Mouse (Mus musculus) heart, adult 2 months (tissue): ENCODE measurements around the gene Vat1l.

Source experiments
- CTCF ChIP-seq: fragments of 200-600 bp; IDR thresholded peaks from 2 replicates; pipeline ENCODE4 v1.8.1; 2022; ENCODE audit warnings: antibody characterized with exemption, mild to moderate bottlenecking, moderate library complexity
- EP300 ChIP-seq: fragments of 200-500 bp; IDR thresholded peaks from 2 replicates; pipeline ENCODE4 v1.6.1; 2011; ENCODE audit warnings: low read depth, low read length, control low read depth; ENCODE audit not compliant: insufficient read depth
- POLR2A ChIP-seq: fragments of 200-500 bp; IDR thresholded peaks from 2 replicates; pipeline ENCODE4 v1.6.1; 2011; ENCODE audit warnings: mild to moderate bottlenecking, low read depth, low read length, control low read depth; ENCODE audit not compliant: insufficient read depth

DNA sequence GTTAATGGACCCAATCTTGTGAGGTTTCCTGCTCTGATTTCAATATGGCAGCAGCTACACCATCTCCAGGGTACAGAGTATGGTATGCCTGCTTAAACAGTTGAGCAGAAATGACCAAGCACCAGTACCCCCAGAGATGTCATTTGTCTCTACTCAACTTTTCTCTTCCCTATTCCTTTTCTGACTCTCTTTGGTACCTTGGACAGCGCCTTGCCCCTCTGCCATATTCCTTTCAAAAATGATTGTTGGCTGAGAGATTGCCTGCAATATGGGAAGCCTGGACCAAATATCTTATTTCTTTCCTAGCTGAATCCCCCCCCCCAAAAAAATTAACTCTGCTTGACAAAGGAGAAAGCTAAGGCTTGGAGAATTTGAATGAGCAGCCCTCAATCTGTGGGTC, 75.7 kb downstream of the Vat1l start:
- TF ChIP-seq POLR2A, result no peak
- TF ChIP-seq CTCF, result no peak
- TF ChIP-seq EP300, result no peak
